Mouse (Mus musculus) spleen, postnatal 14 days (tissue): ENCODE results near the gene Thsd4.

Experiments used
- DNase-seq, 2 experiments: peaks; one replicate each; pipeline ENCODE4 v3.0.0; 2021 to 2022; ENCODE audit warnings: low spot score in 2 of 2

Gene Thsd4

GRCm38 (mm10) chr9:60380550-60380949, 141.3 kb downstream of the Thsd4 start:
- no peak for DNase-seq

GRCm38 (mm10) chr9:60378235-60378634, 143.6 kb downstream of the Thsd4 start:
- no peak for DNase-seq

GRCm38 (mm10) chr9:60373161-60373737, 148.6 kb downstream of the Thsd4 start:
- no peak for DNase-seq

- DNase-seq: no peak
Measured at GRCm38 (mm10) chr9:60368516-60368915, 153.3 kb downstream of the Thsd4 start.

DNA sequence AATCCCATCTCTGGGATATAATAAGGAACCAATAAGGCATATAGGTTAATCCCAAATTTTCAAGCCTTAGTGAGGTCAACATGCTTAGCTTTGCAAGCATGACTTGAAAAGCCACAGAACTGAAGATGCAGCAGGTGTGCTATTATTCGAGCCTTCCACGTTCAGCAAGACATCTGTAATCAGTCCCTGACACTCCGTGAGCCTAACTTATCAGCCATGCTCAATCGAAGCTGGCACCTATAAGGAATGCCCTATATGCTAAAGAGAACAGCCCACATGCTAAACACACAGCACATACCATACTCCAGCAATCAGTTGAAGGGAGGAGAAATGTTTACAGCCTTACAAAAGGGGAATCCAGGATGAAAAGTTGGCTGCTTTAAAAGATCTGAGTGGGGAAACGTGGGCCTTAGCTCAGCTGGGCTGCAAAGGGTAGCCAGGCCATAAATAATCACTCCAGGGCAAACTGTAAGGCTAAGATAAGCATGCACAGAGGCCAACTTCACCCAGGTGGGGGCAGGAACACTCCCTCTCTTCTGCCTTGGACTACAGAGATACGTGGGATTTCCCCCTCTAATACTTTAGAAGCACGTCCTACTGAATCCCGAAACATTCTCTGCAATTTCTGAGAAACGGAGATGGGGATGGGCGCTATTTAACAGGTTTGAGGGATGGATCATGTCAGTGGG, 154.1 kb downstream of the Thsd4 start:
- DNase-seq: no peak

GRCm38 (mm10) chr9:60364166-60364781, 157.6 kb downstream of the Thsd4 start:
- DNase-seq: no peak

- DNase-seq: no peak
Measured at GRCm38 (mm10) chr9:60352351-60352750, 169.5 kb downstream of the Thsd4 start.

- DNase-seq: no peak
Measured at GRCm38 (mm10) chr9:60351153-60351552, 170.7 kb downstream of the Thsd4 start.

GRCm38 (mm10) chr9:60336147-60336546, 185.7 kb downstream of the Thsd4 start:
- no peak for DNase-seq

- DNase-seq: no peak
Measured at GRCm38 (mm10) chr9:60335455-60335854, 186.4 kb downstream of the Thsd4 start.

GRCm38 (mm10) chr9:60329911-60330310, 191.9 kb downstream of the Thsd4 start:
- DNase-seq: no peak

- DNase-seq: no peak
Measured at GRCm38 (mm10) chr9:60324716-60325115, 197.1 kb downstream of the Thsd4 start.

- no peak for DNase-seq
Measured at GRCm38 (mm10) chr9:60323435-60323834, 198.4 kb downstream of the Thsd4 start.

DNA sequence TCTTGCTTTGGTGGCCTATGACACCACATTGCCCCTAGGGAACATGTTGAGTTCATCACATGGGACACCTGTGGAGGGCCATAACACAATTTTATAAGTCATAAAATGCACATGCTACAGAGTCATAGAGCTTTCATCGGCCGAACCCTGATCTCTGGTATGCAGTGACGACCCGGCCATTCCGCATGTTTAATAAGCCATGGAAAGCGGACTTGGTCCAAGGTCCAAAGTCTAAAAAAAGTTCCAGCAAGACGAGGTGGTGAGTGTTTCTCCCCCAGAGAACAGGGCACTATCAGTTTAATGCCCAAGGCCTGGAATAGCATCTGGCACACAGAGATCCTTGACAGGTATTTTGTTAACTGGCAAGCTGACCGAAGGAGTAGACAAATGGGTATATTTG, 204.6 kb downstream of the Thsd4 start:
- DNase-seq: no peak

GRCm38 (mm10) chr9:60316510-60316909, 205.3 kb downstream of the Thsd4 start:
- DNase-seq: no peak

DNA sequence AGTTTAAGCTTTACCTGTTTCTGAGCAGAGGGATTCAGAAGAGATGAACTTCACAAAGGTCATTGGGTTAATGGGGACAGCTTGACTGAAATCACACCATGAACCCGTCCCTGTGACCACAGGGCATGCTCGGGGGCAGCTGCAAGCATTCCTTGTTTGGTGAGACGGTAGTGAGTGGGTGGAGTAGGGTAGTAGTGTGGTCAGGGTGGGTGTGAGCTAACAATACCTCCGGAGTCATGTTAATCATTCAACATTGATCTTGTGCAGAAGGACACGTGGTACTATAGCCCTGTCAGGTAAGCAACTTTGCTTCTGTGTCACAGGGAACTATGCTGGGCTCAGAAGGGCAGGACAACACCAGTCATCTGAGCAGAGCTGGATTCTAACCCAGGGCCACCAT, 206.3 kb downstream of the Thsd4 start:
- DNase-seq: no peak

- DNase-seq: no peak
Measured at GRCm38 (mm10) chr9:60313661-60314060, 208.2 kb downstream of the Thsd4 start.

DNA sequence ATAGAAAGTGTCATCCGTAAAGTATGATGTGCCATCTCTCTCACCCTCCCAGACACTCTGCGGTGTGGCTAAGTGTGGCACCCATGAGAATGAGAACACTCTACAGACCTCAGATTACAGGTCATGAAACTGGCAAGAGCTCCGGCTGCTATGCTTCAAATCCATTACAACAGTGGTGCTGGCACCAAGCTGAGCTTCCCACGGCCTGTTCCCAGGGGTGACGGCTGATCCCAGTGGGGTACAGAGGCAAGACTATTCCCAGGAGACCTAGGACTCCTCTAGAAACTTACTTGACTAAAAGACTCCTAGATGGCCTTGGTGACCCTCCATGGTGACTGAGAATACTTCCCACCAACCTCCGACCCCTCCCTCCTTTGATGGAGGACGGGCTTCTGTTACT, 209.2 kb downstream of the Thsd4 start:
- no peak for DNase-seq

GRCm38 (mm10) chr9:60311594-60312128, 210.2 kb downstream of the Thsd4 start:
- DNase-seq: no peak

DNA sequence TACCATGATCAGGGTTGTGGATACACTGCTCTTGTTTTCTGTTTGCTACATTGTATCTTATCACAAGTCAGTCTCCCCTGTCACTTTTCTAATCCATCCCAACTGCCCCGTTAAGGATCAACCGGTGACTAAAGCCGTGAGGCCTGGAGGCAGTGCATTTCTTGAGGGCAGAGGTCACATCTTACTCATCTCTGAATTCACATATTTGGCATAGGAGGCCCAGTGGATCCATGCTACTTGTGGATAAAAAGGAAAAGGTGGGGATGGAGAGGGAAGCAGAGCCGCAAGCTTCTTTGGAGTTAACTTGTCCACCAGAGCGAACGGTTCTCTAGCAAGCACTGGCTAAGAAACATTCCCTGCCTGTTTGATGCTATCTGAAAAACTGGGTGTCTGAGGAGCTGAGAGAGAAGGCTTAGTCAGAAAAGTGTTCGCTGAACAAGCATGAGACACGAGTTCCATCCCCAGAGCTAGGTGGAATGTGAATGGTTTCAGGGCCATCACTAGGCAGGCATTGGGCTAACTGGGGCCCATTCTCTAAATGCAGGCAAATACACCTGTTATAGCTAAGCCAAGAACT, 211.0 kb downstream of the Thsd4 start:
- no peak for DNase-seq

DNA sequence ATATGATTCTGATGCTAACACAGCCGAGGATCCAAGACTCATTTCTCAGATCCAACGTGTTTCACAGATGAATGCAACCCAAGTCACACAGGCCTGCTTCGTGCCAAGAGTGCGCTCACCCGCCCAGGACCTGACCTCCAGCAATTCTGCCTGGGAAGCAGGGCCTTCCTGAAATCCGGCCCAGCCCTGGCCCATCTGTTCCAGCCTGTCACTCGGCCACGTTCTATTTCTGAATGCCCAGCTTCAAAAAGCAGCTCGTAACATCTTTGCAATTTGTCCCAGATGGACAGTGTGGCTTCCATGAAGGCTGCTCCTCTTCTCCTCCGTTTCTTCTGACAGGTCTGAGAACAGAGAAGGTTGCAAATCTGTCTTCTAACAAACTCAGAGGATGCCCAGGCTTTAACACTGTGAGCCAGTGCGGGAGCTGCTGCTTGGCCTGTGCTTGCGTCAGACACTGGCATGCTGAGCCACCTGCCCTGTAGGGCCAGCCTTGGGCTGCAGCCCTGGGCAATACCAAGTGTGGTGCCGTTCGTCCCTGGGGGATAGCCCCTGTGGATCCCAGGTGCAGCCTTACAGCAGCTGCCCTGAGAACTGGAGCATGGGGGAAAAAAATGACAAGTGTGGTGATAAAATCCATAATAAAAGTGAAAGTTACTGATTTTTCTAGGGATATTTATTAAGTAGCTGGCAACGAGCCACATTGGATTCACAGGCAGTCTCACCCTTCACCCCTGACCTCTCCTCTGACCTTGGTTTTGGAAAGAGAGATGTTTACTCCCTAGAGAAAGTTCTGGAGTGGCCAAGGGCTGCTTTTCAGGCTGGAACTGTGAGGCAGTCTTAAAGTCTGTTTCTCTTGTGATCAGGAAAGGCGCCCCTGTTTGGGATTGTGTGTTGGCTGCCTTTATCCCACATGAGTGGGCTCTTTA, 211.8 kb downstream of the Thsd4 start:
- no peak for DNase-seq

DNA sequence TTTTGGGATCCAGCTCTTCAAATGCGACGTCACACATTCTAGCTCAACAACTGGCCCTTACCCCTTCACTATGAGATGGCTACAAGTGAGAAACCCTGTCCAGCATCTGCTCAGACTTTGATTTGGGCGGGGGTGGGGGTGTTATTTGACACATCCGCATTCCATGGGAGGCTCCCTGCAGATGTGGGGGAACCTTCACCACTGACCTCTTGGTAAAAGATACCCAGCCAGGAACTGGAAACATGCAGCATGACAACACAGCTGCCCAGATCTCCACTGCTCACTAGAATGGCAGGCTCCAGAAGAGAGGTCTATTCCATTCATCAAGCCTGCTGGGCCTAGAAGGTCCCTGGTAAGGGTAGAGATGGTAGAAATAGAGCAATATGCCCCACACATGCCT, 213.7 kb downstream of the Thsd4 start:
- no peak for DNase-seq
